Mouse (Mus musculus): ENCODE results near the gene Tecpr2.

DNA sequence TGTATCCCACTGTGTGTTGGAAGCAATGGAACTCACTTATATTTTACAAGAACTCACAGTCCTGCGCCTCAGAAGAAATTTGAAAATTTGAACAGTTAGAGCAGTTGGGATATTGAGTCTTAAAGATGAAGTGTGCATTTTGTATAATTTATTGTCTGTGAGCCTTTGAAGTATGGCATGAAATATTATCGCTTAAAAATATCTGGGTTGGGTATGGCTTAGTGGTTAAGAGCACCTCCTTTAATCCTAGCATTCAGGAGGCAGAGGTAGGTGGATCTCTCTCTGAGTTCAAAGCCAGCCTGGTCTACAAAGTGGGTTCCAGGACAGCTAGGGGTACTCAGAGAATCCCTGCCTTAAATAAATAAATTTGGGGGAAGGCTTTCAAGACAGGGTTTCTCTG lies 130.0 kb downstream of the Tecpr2 start:
- no peak for TF ChIP-seq CTCF (IDR thresholded peaks at IDR 0.05; ENCODE audit: extremely low read depth, insufficient read depth, low read length)
- no peak for TF ChIP-seq POLR2A (IDR thresholded peaks at IDR 0.05; ENCODE audit: extremely low read depth, insufficient read depth, low read length)

All from cortical plate, adult 2 months (tissue).